Mouse (Mus musculus) E14TG2a.4 (cell line): Measurements from ENCODE around the gene Plekha8.

Experiments used
- H3K27me3 ChIP-seq: 2 replicates; pipeline ENCODE4 v1.6.1; 2014; ENCODE audit warnings: low read length, control low read depth; ENCODE audit not compliant: insufficient read depth
- H3K36me3 ChIP-seq: 2 replicates; pipeline ENCODE4 v1.6.1; 2014; ENCODE audit warnings: low read length, control low read depth; ENCODE audit not compliant: insufficient read depth
- H3K4me1 ChIP-seq: replicated peaks from 2 replicates; pipeline ENCODE4 v1.6.1; 2014; ENCODE audit warnings: low read depth, low read length, control low read depth
- H3K4me3 ChIP-seq: replicated peaks from 2 replicates; pipeline ENCODE4 v1.5.1; 2014; ENCODE audit warnings: mild to moderate bottlenecking, low read length
- H3K9me3 ChIP-seq: 2 replicates; pipeline ENCODE4 v1.6.1; 2014; ENCODE audit warnings: low read length, control low read depth
- CTCF ChIP-seq: conservative IDR thresholded peaks from 2 replicates; pipeline ENCODE4 v1.5.1; 2014; ENCODE audit warnings: low read length
- NANOG ChIP-seq: IDR thresholded peaks from 2 replicates; pipeline ENCODE4 v1.6.1; 2014; ENCODE audit warnings: borderline replicate concordance, low read length, mixed read lengths
- POU5F1 ChIP-seq: IDR thresholded peaks from 2 replicates; pipeline ENCODE4 v1.6.1; 2014; ENCODE audit warnings: low read length, borderline replicate concordance

The Plekha8 gene

GRCm38 (mm10) chr6:54555816-54556215, 39.1 kb upstream of the Plekha8 start:
- TF ChIP-seq NANOG (no peak), POU5F1 (no peak), CTCF (no peak)
- H3K4me1 ChIP-seq, result peaks cover 7% of the 10 kb centered on the region; the same call in 1 of the 2 replicates
- H3K9me3 ChIP-seq, result no peaks in the 10 kb centered on the region
- no peaks in the 10 kb centered on the region for H3K36me3 ChIP-seq
- H3K27me3 ChIP-seq, result no peaks in the 10 kb centered on the region
- H3K4me3 ChIP-seq, result no peak overlapping the region

GRCm38 (mm10) chr6:54557671-54558070, 37.2 kb upstream of the Plekha8 start:
- TF ChIP-seq CTCF (no peak), NANOG (no peak), POU5F1 (no peak)
- no peaks in the 10 kb centered on the region for H3K36me3 ChIP-seq
- peaks cover 7% of the 10 kb centered on the region; the same call in 1 of the 2 replicates for H3K4me1 ChIP-seq
- no peaks in the 10 kb centered on the region for H3K27me3 ChIP-seq
- H3K9me3 ChIP-seq, result no peaks in the 10 kb centered on the region
- no peak overlapping the region for H3K4me3 ChIP-seq

- TF ChIP-seq NANOG, result no peak
- TF ChIP-seq CTCF, result no peak
- TF ChIP-seq POU5F1, result no peak
- Histone ChIP-seq H3K4me3 (no peak overlapping the region), H3K27me3 (no peaks in the 10 kb centered on the region), H3K36me3 (no peaks in the 10 kb centered on the region), H3K4me1 (peaks cover 7% of the 10 kb centered on the region; the same call in 1 of the 2 replicates), H3K9me3 (no peaks in the 10 kb centered on the region)
These were observed 36.4 kb upstream of the Plekha8 start for GRCm38 (mm10) chr6:54558466-54558865.

- no peaks in the 10 kb centered on the region for H3K9me3 ChIP-seq
- H3K36me3 ChIP-seq, result no peaks in the 10 kb centered on the region
- H3K4me3 ChIP-seq, result no peak overlapping the region
- H3K27me3 ChIP-seq, result peaks cover 19% of the 10 kb centered on the region
- TF ChIP-seq POU5F1 (no peak), CTCF (no peak), NANOG (no peak)
- peaks cover 30% of the 10 kb centered on the region for H3K4me1 ChIP-seq
These were observed 32.7 kb upstream of the Plekha8 start for GRCm38 (mm10) chr6:54562018-54562809.

GRCm38 (mm10) chr6:54563561-54563960, 31.4 kb upstream of the Plekha8 start:
- peaks cover 30% of the 10 kb centered on the region for H3K4me1 ChIP-seq
- no peaks in the 10 kb centered on the region for H3K9me3 ChIP-seq
- TF ChIP-seq POU5F1 (no peak), NANOG (no peak)
- peaks cover 27% of the 10 kb centered on the region for H3K27me3 ChIP-seq
- H3K4me3 ChIP-seq, result no peak overlapping the region
- no peaks in the 10 kb centered on the region for H3K36me3 ChIP-seq

GRCm38 (mm10) chr6:54564506-54564991, 30.4 kb upstream of the Plekha8 start:
- Histone ChIP-seq H3K27me3 (peaks cover 27% of the 10 kb centered on the region), H3K4me3 (peak overlapping the region; percentile 78; the same call in 1 of the 2 replicates), H3K36me3 (no peaks in the 10 kb centered on the region), H3K9me3 (no peaks in the 10 kb centered on the region), H3K4me1 (peaks cover 30% of the 10 kb centered on the region)
- TF ChIP-seq POU5F1 (no peak), CTCF (no peak), NANOG (no peak)

- peaks cover 30% of the 10 kb centered on the region for H3K4me1 ChIP-seq
- TF ChIP-seq NANOG, result no peak
- no peak for TF ChIP-seq POU5F1
- no peak for TF ChIP-seq CTCF
- H3K9me3 ChIP-seq, result no peaks in the 10 kb centered on the region
- no peaks in the 10 kb centered on the region for H3K36me3 ChIP-seq
- peak overlapping the region; percentile 78; the same call in 1 of the 2 replicates for H3K4me3 ChIP-seq
- H3K27me3 ChIP-seq, result peaks cover 27% of the 10 kb centered on the region
These were observed 29.9 kb upstream of the Plekha8 start for GRCm38 (mm10) chr6:54565012-54565411.

- TF ChIP-seq CTCF (no peak), NANOG (no peak), POU5F1 (no peak)
- Histone ChIP-seq H3K36me3 (no peaks in the 10 kb centered on the region), H3K4me3 (peak within 1 kb of the TSS; percentile 78), H3K4me1 (peaks cover 30% of the 10 kb centered on the region), H3K9me3 (no peaks in the 10 kb centered on the region), H3K27me3 (peaks cover 27% of the 10 kb centered on the region)
These were observed 29.0 kb upstream of the Plekha8 start, which contains the start of gene Scrn1 for GRCm38 (mm10) chr6:54565665-54566545. TSS of gene Scrn1 (minus strand) at chr6:54566489.
